Mouse (Mus musculus) limb, embryonic 11.5 days (tissue): ENCODE results near the gene Elfn1. TPM values are rescaled to one million over a fixed set of nuclear protein-coding genes. Genes with fewer than 3 reads are reported as not detected.

Experiments used
- ATAC-seq: fragments of 200-750 bp; cut with Nextera tagmentation; 2 replicates; pipeline ENCODE4 v1.8.0; 2017; ENCODE audit warnings: low read depth; ENCODE audit not compliant: insufficient number of reproducible peaks, low FRiP score, low TSS enrichment
- DNase-seq: peaks from one replicate; pipeline ENCODE4 v3.0.0-alpha.2; 2015; ENCODE audit warnings: low spot score
- H3K27ac ChIP-seq: fragments of 300-500 bp; sonication (generic); replicated peaks from 2 replicates; pipeline ENCODE4 v1.5.1; 2014; ENCODE audit warnings: low read depth, mild to moderate bottlenecking, low read length
- H3K27me3 ChIP-seq: fragments of 300-500 bp; sonication (generic); 2 replicates; pipeline ENCODE4 v1.6.1; 2014; ENCODE audit warnings: mild to moderate bottlenecking, low read length, mixed read lengths; ENCODE audit not compliant: control insufficient read depth, insufficient read depth
- H3K36me3 ChIP-seq: fragments of 300-500 bp; sonication (generic); 2 replicates; pipeline ENCODE4 v1.6.1; 2014; ENCODE audit warnings: mild to moderate bottlenecking, low read length, moderate library complexity, mixed read lengths; ENCODE audit not compliant: control insufficient read depth, insufficient read depth
- H3K4me1 ChIP-seq: fragments of 300-500 bp; sonication (generic); 2 replicates; pipeline ENCODE4 v1.6.1; 2014; ENCODE audit warnings: low read length, mixed read lengths; ENCODE audit not compliant: control insufficient read depth, insufficient read depth
- H3K4me2 ChIP-seq: fragments of 300-500 bp; sonication (generic); 2 replicates; pipeline ENCODE4 v1.6.1; 2014; ENCODE audit warnings: low read depth, mild to moderate bottlenecking, moderate library complexity; ENCODE audit not compliant: severe bottlenecking
- H3K4me3 ChIP-seq: fragments of 300-500 bp; sonication (generic); 2 replicates; pipeline ENCODE4 v1.5.1; 2014; ENCODE audit warnings: low read depth, low read length
- H3K9ac ChIP-seq: fragments of 300-500 bp; sonication (generic); 2 replicates; pipeline ENCODE4 v1.6.1; 2014; ENCODE audit warnings: mild to moderate bottlenecking, low read length
- H3K9me3 ChIP-seq: fragments of 300-500 bp; sonication (generic); 2 replicates; pipeline ENCODE4 v1.6.1; 2016; ENCODE audit warnings: low read length; ENCODE audit not compliant: control insufficient read depth
- WGBS: fragments of 180-500 bp; shearing (Covaris S2); extraction: QIAGEN DNeasy Blood & Tissue Kit; methylation state at CpG from one replicate; pipeline ENCODE4 v1.1.7; 2014; 5-methylcytosine and 5-hydroxymethylcytosine counted together
- polyA plus RNA-seq: library from polyadenylated mRNA; unstranded; fragments of >200 nt; fragmentation: Nextera tagmentation; extraction: Ambion mirVana; gene quantifications from 2 replicates; pipeline ENCODE4 v1.2.1, GENCODE M21; 2014

Elfn1 gene
- polyA plus RNA-seq, 1 experiment from 2014 or later = 0.08 TPM

- H3K4me3 ChIP-seq = no peak overlapping the region
- DNase-seq = no peak
- no peaks in the 10 kb centered on the region; the same call in 1 of the 2 replicates for H3K4me1 ChIP-seq
- WGBS = 62% methylated on average over 6 of the region's 6 CpGs
- no peaks in the 10 kb centered on the region for H3K36me3 ChIP-seq
- no peaks in the 10 kb centered on the region for H3K27me3 ChIP-seq
- no peaks in the 10 kb centered on the region for H3K9me3 ChIP-seq
- H3K4me2 ChIP-seq = no peak overlapping the region
- ATAC-seq = no peak
- no peak overlapping the region for H3K27ac ChIP-seq
- H3K9ac ChIP-seq = no peak overlapping the region
Measured at GRCm38 (mm10) chr5:140022861-140023260, 115.1 kb downstream of the Elfn1 start.

GRCm38 (mm10) chr5:140023941-140024500 is 116.3 kb downstream of the Elfn1 start:
- no peak for ATAC-seq
- no peak overlapping the region for H3K27ac ChIP-seq
- no peak overlapping the region for H3K9ac ChIP-seq
- no peak for DNase-seq
- no peaks in the 10 kb centered on the region for H3K9me3 ChIP-seq
- no peak overlapping the region for H3K4me3 ChIP-seq
- H3K36me3 ChIP-seq = no peaks in the 10 kb centered on the region
- H3K27me3 ChIP-seq = no peaks in the 10 kb centered on the region
- no peaks in the 10 kb centered on the region; the same call in 1 of the 2 replicates for H3K4me1 ChIP-seq
- 63% methylated on average over 3 of the region's 3 CpGs for WGBS
- H3K4me2 ChIP-seq = no peak overlapping the region

Other genes with a start within 250 kb of the Elfn1 start
- 6.6 and 7.8 TPM in 2 replicates for gene Micall2, start 171.6 kb upstream of the Elfn1 start, polyA plus RNA-seq
- gene Ints1, start 132.3 kb upstream of the Elfn1 start, polyA plus RNA-seq = 33.7 and 40.5 TPM in 2 replicates
- gene Mafk, start 116.4 kb upstream of the Elfn1 start, polyA plus RNA-seq = 4.6 and 5.1 TPM in 2 replicates
- 0.92 and 1.5 TPM in 2 replicates for gene Tmem184a, start 88.0 kb upstream of the Elfn1 start, polyA plus RNA-seq
- not detected in 2 replicates for gene Gm26938, start 81.5 kb upstream of the Elfn1 start, polyA plus RNA-seq
- 75.0 and 82.9 TPM in 2 replicates for gene Psmg3, start 81.1 kb upstream of the Elfn1 start, polyA plus RNA-seq